Mouse (Mus musculus) megakaryocyte, embryonic 14.5 days (primary cell): ENCODE measurements at regions not wholly inside any gene's neighbourhood (a gene's known extent, or its start where the extent isn't known, plus 50 kb on each side); places are given as distances from the start of the nearest gene placed in this dataset.

Experiments used
- H3K27me3 ChIP-seq: replicated peaks from 2 replicates; pipeline ENCODE3; 2012; ENCODE audit warnings: inconsistent platforms
- H3K36me3 ChIP-seq: replicated peaks from 2 replicates; pipeline ENCODE3; 2012; ENCODE audit warnings: low read length, inconsistent platforms, mixed read lengths
- H3K4me1 ChIP-seq: 2 replicates; pipeline ENCODE4 v1.6.1; 2012; ENCODE audit warnings: inconsistent platforms
- H3K4me3 ChIP-seq: replicated peaks from 2 replicates; pipeline ENCODE3; 2012; ENCODE audit warnings: moderate library complexity, mild to moderate bottlenecking, inconsistent platforms
- H3K9me3 ChIP-seq: 2 replicates; pipeline ENCODE4 v1.6.1; 2012; ENCODE audit warnings: inconsistent platforms
- FLI1 ChIP-seq: IDR thresholded peaks from 2 replicates; pipeline ENCODE4 v1.6.1; 2012; ENCODE audit warnings: low read length, inconsistent platforms, mixed read lengths
- GATA1 ChIP-seq: IDR thresholded peaks from 3 replicates; pipeline ENCODE4 v1.6.1; 2012; ENCODE audit warnings: mixed read lengths, low read length, inconsistent platforms, borderline replicate concordance

DNA sequence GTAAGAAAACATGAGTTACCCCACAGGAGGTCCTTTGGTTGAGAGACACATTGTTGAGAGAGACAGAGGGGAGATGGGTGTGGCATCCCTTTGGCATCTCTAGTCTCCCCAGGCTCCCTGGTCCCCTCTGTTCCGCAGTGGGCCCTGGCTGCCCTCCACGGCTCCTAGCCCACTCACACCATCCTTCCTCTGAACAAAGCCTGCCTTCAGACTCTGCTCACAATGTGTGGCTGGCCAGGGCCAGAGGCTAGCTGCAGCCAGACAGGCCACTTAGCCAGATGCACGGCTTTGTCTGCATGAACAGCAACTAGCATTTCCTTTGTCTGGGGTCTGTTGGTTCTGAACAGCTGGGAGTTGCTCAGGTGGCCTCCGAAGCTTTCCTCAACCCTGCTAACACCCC, 110.7 kb upstream of the Lgalsl start:
- peaks cover 2% of the 10 kb centered on the region for H3K27me3 ChIP-seq
- no peaks in the 10 kb centered on the region for H3K9me3 ChIP-seq
- H3K4me1 ChIP-seq: peaks cover 33% of the 10 kb centered on the region
- H3K36me3 ChIP-seq: no peaks in the 10 kb centered on the region
- H3K4me3 ChIP-seq: no peak overlapping the region
- TF ChIP-seq FLI1 (no peak), GATA1 (no peak)

DNA sequence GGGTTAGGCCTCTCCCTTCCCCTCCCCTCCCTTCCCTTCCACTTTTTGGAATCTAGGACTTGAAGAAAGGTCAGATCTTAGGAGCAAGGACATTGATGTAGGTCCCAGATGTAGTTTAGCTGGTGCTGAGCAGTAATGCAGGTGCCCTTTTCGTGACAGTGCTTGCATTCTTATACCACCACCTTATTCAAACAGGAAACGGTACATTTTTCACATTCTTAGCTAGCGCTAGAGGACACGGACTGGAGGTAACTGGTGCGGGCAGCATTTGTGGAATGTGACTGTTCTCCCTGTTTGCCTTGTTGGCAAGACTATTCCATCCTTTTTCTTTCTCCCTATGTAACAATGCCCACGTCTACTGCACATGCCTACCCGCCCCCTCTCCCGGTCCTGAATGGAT, 124.7 kb upstream of the Lgalsl start:
- Histone ChIP-seq H3K9me3 (0 out of 2 replicates have a peak, but pooled peaks cover 3% of the 10 kb centered on the region), H3K36me3 (peaks cover 6% of the 10 kb centered on the region), H3K4me1 (peaks cover 36% of the 10 kb centered on the region), H3K4me3 (no peak overlapping the region), H3K27me3 (no peaks in the 10 kb centered on the region)
- TF ChIP-seq FLI1 (no peak), GATA1 (no peak)

DNA sequence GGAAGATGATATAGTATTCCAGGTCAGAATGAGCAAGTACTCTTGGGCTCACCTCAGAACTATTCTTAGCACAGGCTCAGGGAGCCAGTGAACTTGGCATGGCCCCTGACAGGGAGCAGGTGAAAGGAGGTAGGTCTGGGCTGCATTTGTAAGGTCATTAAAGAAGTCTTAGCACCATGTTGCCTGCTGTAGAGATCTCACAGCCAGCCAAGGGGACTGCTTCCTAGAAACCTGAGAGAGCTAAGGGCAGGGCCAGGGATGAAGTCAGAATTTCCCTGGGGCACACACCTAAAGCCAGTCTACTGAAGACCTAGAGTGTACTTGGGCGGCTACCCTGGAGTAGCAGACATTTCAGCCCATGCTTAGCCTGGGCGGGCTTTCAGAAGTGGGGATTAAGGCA, 126.9 kb upstream of the Lgalsl start:
- Histone ChIP-seq H3K36me3 (peaks cover 6% of the 10 kb centered on the region), H3K27me3 (no peaks in the 10 kb centered on the region), H3K4me1 (peaks cover 36% of the 10 kb centered on the region), H3K9me3 (0 out of 2 replicates have a peak, but pooled peaks cover 3% of the 10 kb centered on the region), H3K4me3 (peak overlapping the region; percentile 62)
- TF ChIP-seq GATA1 (no peak), FLI1 (no peak)

DNA sequence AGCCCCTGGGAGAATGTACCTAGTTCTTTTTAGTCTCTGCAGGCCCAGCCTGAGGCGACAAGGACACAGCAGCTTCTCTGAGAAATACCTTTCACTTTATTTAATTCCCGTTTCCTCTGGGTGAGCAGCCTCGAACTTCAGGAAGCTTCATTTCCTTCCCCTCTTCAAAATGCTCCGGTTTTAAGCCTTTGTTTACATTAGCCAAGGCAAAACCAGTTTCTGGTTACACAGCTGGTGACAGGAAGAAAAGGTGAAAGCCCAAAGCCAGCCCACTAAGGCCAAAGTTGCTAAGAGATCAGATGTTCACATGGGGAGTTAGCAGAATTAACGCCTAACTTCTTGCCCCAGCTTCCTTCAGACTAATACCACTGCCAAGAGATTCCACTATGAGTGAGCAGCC, 127.4 kb upstream of the Lgalsl start:
- peaks cover 6% of the 10 kb centered on the region for H3K36me3 ChIP-seq
- peaks cover 36% of the 10 kb centered on the region for H3K4me1 ChIP-seq
- 0 out of 2 replicates have a peak, but pooled peaks cover 3% of the 10 kb centered on the region for H3K9me3 ChIP-seq
- peak overlapping the region; percentile 62 for H3K4me3 ChIP-seq
- TF ChIP-seq FLI1 (no peak), GATA1 (no peak)
- H3K27me3 ChIP-seq: no peaks in the 10 kb centered on the region

DNA sequence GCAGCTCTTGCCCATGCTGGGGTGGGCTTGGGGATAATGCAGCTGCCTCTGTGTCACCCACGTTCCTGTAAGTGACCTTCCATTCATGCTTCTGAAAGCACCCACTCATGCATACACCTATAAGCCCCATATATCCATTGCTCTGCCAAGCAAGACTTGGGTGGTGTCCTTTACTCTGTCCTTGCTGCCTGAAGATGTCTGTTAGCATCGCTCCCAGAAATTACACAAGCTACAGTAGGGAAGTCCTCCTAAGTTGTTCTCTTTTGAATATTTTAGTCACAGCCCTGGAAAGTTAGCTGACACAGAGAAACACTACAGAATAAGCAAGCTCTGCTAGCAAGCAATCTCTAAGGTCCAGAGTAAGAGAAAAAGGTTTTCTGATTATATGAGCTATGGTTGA, 129.2 kb upstream of the Lgalsl start:
- TF ChIP-seq FLI1 (no peak), GATA1 (no peak)
- Histone ChIP-seq H3K27me3 (no peaks in the 10 kb centered on the region), H3K4me3 (no peak overlapping the region), H3K36me3 (peaks cover 15% of the 10 kb centered on the region), H3K9me3 (peaks cover 14% of the 10 kb centered on the region), H3K4me1 (peaks cover 36% of the 10 kb centered on the region)

DNA sequence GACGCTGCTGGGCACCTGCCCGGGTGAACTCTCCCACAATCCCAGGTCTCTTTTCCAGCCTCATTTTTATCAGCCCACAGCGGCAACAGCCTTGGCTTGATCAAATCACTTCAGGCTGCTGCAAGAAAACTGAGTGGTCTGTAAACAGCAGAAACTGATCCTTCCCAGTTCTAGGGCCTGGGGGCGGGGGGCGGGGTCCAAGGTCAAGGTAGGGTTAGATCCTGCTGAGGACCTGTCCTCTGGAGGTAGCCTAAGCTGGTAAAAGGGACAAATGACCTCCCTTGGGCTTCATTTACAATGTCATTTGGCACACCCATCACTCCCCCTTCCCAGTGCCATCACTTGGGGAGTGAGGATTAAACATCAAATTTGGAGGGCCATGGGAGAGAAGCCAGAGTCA, 129.9 kb upstream of the Lgalsl start:
- Histone ChIP-seq H3K27me3 (no peaks in the 10 kb centered on the region), H3K9me3 (peaks cover 19% of the 10 kb centered on the region), H3K4me1 (peaks cover 31% of the 10 kb centered on the region), H3K36me3 (peaks cover 15% of the 10 kb centered on the region), H3K4me3 (no peak overlapping the region)
- no peak for TF ChIP-seq FLI1
- no peak for TF ChIP-seq GATA1

DNA sequence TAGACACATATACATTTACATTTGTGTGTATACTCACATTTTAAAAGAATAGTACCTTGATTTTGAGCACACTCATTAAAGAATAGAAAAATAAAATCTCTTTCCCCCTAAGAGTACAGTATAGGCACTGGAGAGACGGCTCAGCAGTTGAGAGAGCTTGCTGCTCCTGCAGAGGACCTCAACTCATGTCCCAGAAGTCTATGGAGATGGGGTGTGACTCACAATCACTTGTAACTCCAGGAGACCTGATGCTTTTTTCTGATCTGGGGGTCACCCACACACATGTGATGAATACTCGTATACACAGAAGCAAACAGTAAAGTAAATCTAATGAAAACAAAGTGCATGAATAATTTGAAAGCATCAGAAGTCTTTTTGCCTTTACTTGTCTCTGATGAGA, 129.5 kb upstream of the Peli1 start:
- Histone ChIP-seq H3K4me3 (no peak overlapping the region), H3K36me3 (peaks cover 15% of the 10 kb centered on the region), H3K4me1 (peaks cover 25% of the 10 kb centered on the region), H3K27me3 (no peaks in the 10 kb centered on the region), H3K9me3 (peaks cover 19% of the 10 kb centered on the region)
- TF ChIP-seq GATA1 (no peak), FLI1 (no peak)

DNA sequence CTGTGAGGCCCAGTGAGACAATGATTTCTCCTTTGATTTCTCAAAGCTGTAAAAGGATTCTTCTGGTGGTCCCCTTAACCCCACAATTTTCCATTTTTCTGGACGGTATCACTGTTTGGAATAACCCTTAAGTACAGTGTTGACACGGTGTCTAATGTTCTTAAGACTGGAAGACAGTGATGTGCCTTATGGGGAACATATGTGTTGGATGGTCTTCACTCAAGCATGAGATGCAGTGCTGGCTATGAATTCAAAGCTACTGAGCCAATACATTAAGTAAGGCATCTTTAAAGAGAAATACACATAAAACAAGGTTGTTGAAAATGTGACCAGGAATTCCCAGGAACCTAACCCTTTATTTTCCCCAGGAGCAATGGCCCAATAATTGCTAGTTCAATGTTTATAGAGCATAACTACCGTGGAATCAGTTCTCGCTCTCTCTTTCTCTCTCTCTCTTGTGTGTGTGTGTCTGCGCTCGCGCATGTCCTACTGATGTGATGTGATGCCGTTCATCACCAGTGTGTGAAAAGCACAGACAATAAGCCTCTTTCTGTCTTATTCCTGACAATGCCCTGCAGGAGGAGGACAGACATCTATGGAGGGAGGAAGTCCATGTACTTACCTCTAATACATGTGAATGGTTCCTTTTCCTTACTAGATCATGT, 125.4 kb upstream of the Peli1 start:
- Histone ChIP-seq H3K27me3 (no peaks in the 10 kb centered on the region), H3K9me3 (peaks cover 16% of the 10 kb centered on the region), H3K36me3 (peaks cover 9% of the 10 kb centered on the region), H3K4me3 (no peak overlapping the region), H3K4me1 (no peaks in the 10 kb centered on the region)
- TF ChIP-seq GATA1 (no peak), FLI1 (no peak)

DNA sequence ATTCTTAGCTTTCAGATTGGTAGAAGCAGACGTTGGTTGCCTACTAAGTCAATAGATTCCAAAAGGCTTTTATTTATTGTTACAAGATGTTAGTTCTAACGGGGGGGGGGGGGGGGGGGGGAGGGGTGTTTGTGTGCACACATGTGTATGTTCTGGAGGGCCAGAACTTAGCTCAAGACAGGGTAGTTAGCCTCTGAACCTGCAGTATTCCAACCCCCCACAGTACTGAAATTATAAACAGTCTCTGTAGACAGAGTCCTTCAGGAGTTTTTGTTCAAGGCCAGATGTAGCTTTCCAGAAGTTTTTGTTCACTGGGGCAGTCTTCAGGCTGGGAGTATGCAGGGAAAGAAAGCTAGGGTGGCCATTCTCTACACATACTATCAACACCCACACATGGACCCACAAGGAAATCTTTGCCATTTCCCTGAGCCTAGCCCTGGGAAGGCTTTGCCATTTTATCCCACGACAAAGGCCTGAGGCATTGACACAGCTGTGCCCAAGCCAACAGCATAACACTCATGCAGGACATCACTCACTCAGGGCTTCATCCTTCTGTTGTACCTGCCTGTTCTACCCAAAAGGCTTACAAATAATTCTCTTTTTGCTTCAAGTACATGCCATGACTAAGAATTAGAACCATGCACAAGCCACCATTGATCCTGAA, 123.6 kb upstream of the Peli1 start:
- TF ChIP-seq GATA1: no peak
- no peak for TF ChIP-seq FLI1
- peaks cover 16% of the 10 kb centered on the region for H3K9me3 ChIP-seq

DNA sequence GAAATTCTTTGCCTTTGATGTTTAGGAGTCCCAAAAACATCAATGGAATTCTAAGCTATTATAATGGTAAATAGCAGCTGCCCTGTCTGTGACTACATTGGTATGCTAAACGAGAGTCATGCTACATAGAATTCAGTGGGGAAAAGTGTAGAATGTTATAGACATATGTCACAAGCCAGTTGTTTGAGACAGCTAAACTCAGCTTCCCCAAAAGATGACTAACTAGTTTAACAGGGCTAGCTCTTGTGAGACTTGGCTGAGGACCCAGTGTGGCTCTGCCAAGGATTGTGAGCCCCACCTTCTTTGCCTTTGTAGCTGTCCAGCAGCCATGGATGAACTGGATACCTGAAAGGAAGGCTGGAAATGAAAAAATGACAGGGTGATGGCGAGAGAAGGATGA, 122.8 kb upstream of the Peli1 start:
- H3K27me3 ChIP-seq: no peaks in the 10 kb centered on the region
- peaks cover 16% of the 10 kb centered on the region for H3K9me3 ChIP-seq
- H3K4me1 ChIP-seq: no peaks in the 10 kb centered on the region
- no peak overlapping the region for H3K4me3 ChIP-seq
- H3K36me3 ChIP-seq: peaks cover 9% of the 10 kb centered on the region
- TF ChIP-seq FLI1 (no peak), GATA1 (no peak)

More for the DNA sequence above, 123.6 kb upstream of the Peli1 start:
- H3K4me3 ChIP-seq: no peak overlapping the region
- H3K27me3 ChIP-seq: no peaks in the 10 kb centered on the region
- no peaks in the 10 kb centered on the region for H3K4me1 ChIP-seq
- peaks cover 9% of the 10 kb centered on the region for H3K36me3 ChIP-seq
